Mouse (Mus musculus) thymus, adult 2 months (tissue): Measurements from ENCODE around the gene Ndrg2. TPM values are rescaled to one million over a fixed set of nuclear protein-coding genes. Genes with fewer than 3 reads are reported as not detected.
A peak's percentile ranks its signal among the peaks of the same experiment; 100 is the strongest.

ENCODE experiments used
- DNase-seq: peaks from one replicate; pipeline ENCODE4 v3.0.0; 2021
- H3K27ac ChIP-seq: fragments of 200-500 bp; 2 replicates; pipeline ENCODE4 v1.5.1; 2012; ENCODE audit warnings: low read length, control low read depth; ENCODE audit not compliant: control insufficient read depth, insufficient read depth
- H3K27me3 ChIP-seq: fragments of 200-500 bp; 2 replicates; pipeline ENCODE4 v1.6.1; 2012; ENCODE audit warnings: mild to moderate bottlenecking, low read length, moderate library complexity, mixed read lengths; ENCODE audit not compliant: control insufficient read depth, insufficient read depth
- H3K36me3 ChIP-seq: fragments of 200-500 bp; 2 replicates; pipeline ENCODE4 v1.6.1; 2012; ENCODE audit warnings: mild to moderate bottlenecking, low read length, moderate library complexity; ENCODE audit not compliant: control insufficient read depth, insufficient read depth
- H3K4me1 ChIP-seq: fragments of 200-500 bp; replicated peaks from 2 replicates; pipeline ENCODE4 v1.6.1; 2012; ENCODE audit warnings: low read length; ENCODE audit not compliant: control insufficient read depth, insufficient read depth
- H3K4me3 ChIP-seq: fragments of 200-500 bp; 2 replicates; pipeline ENCODE4 v1.5.1; 2012; ENCODE audit warnings: mild to moderate bottlenecking, low read length, control low read depth, moderate library complexity; ENCODE audit not compliant: control insufficient read depth, insufficient read depth
- CTCF ChIP-seq: fragments of 200-500 bp; IDR thresholded peaks from 2 replicates; pipeline ENCODE4 v1.5.1; 2012; ENCODE audit warnings: mild to moderate bottlenecking, control low read depth, low read length, moderate library complexity, borderline replicate concordance; ENCODE audit not compliant: control insufficient read depth, poor library complexity, insufficient read depth; ENCODE audit errors: extremely low read depth
- POLR2A ChIP-seq: fragments of 200-500 bp; IDR thresholded peaks from 2 replicates; pipeline ENCODE4 v1.6.1; 2012; ENCODE audit warnings: mild to moderate bottlenecking, low read length, control low read depth, moderate library complexity; ENCODE audit not compliant: control insufficient read depth, poor library complexity, insufficient read depth; ENCODE audit errors: extremely low read depth
- WGBS: fragments of 180-500 bp; shearing (Covaris S2); methylation state at CpG from one replicate; pipeline ENCODE4 v1.1.7; 2018; 5-methylcytosine and 5-hydroxymethylcytosine counted together
- polyA plus RNA-seq: library from polyadenylated mRNA; depleted of rRNA; stranded (reverse); fragments of >200 nt; gene quantifications from 2 replicates; pipeline ENCODE4 v1.2.3, GENCODE M21; 2012

Ndrg2 gene
- polyA plus RNA-seq, 1 experiment = 178 TPM

- no peak overlapping the region for H3K27ac ChIP-seq
- DNase-seq = no peak
- TF ChIP-seq POLR2A (no peak), CTCF (no peak)
- no peaks in the 10 kb centered on the region for H3K27me3 ChIP-seq
- no peaks in the 10 kb centered on the region for H3K36me3 ChIP-seq
- peaks cover 17% of the 10 kb centered on the region for H3K4me1 ChIP-seq
- 39% methylated on average over 3 of the region's 3 CpGs for WGBS
- H3K4me3 ChIP-seq = no peak overlapping the region
Measured at GRCm38 (mm10) chr14:51915030-51915429, 1.1 kb upstream of the Ndrg2 start.

- peak; percentile 96 for DNase-seq
- WGBS = under 1% methylated on average over 58 of the region's 58 CpGs
- H3K27ac ChIP-seq = peak overlapping the region; percentile 88
- TF ChIP-seq CTCF (0 out of 2 replicates have a peak, but pooled peaks have one; percentile 6), POLR2A (peak; percentile 74)
- peak overlapping the region; percentile 79 for H3K4me3 ChIP-seq
- H3K36me3 ChIP-seq = no peaks in the 10 kb centered on the region
- H3K4me1 ChIP-seq = peaks cover 17% of the 10 kb centered on the region
- H3K27me3 ChIP-seq = no peaks in the 10 kb centered on the region
Measured at GRCm38 (mm10) chr14:51913062-51913959, 647 bp downstream of the Ndrg2 start.

GRCm38 (mm10) chr14:51912391-51913061, 1.4 kb downstream of the Ndrg2 start:
- 37% methylated on average over 14 of the region's 14 CpGs for WGBS
- Histone ChIP-seq H3K4me1 (peaks cover 17% of the 10 kb centered on the region), H3K4me3 (peak overlapping the region; percentile 79), H3K36me3 (no peaks in the 10 kb centered on the region), H3K27ac (peak overlapping the region; percentile 1; the same call in 1 of the 2 replicates), H3K27me3 (no peaks in the 10 kb centered on the region)
- DNase-seq = peak; percentile 15
- TF ChIP-seq POLR2A (no peak), CTCF (no peak)

DNA sequence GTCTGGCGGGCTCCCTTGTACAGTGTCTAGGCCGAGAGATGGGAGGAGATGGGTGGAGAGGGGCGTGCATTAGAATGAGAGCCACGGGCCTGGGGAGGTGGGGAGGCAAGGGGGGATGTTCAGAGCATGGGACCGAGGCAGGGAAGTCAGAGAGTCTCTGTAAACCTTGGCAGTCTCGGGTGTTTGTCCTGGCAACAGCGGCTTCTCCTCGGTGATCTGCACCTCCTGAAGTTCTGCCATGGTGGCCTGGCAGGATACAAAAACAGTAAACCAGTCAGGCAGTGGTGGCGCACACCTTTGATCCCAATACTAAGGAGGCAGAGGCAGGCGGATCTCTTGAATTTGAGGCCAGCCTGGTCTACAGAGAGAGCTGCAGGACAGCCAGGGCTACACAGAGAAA, 2.7 kb downstream of the Ndrg2 start:
- no peak for DNase-seq
- TF ChIP-seq CTCF (no peak), POLR2A (no peak)
- no peak overlapping the region for H3K4me3 ChIP-seq
- H3K4me1 ChIP-seq = peaks cover 17% of the 10 kb centered on the region
- 94% methylated on average over 10 of the region's 10 CpGs for WGBS
- no peaks in the 10 kb centered on the region for H3K36me3 ChIP-seq
- H3K27me3 ChIP-seq = no peaks in the 10 kb centered on the region
- H3K27ac ChIP-seq = no peak overlapping the region

DNA sequence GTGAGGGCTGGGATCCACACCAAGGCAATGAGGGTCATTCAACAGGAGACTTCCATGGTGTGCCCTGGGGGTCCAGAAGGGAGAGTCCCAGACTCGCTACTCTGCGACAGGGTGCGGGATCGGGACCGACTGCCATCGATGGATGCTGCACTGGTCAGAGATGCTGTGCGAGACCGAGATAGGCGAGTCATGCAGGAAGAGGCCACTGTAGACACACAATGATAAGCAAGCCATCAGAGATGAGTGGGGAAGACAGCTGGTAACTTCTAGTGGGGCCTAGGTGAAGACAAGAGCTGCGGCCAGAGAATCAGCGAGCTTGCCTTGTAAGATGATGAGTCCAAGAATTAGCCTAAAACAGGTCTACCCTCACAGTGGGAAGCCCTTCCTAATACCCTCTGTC, 7.9 kb downstream of the Ndrg2 start:
- DNase-seq = no peak
- no peaks in the 10 kb centered on the region for H3K4me1 ChIP-seq
- H3K36me3 ChIP-seq = no peaks in the 10 kb centered on the region
- no peak overlapping the region for H3K4me3 ChIP-seq
- WGBS = 95% methylated on average over 11 of the region's 11 CpGs
- no peaks in the 10 kb centered on the region for H3K27me3 ChIP-seq
- TF ChIP-seq CTCF (no peak), POLR2A (no peak)
- H3K27ac ChIP-seq = no peak overlapping the region

GRCm38 (mm10) chr14:51904706-51905105, 9.3 kb downstream of the Ndrg2 start:
- no peak for DNase-seq
- H3K27me3 ChIP-seq = no peaks in the 10 kb centered on the region
- no peaks in the 10 kb centered on the region for H3K36me3 ChIP-seq
- TF ChIP-seq POLR2A (no peak), CTCF (no peak)
- no peak overlapping the region for H3K27ac ChIP-seq
- 67% methylated on average over 7 of the region's 7 CpGs for WGBS
- no peaks in the 10 kb centered on the region for H3K4me1 ChIP-seq
- no peak overlapping the region for H3K4me3 ChIP-seq
